Mouse (Mus musculus): Measurements from ENCODE around the gene Tex19.1. TPM values are rescaled to one million over a fixed set of nuclear protein-coding genes. Genes with fewer than 3 reads are reported as not detected.

The Tex19.1 gene
- polyA plus RNA-seq, 1 experiment from 2014 or later, result 0.10 TPM

DNA sequence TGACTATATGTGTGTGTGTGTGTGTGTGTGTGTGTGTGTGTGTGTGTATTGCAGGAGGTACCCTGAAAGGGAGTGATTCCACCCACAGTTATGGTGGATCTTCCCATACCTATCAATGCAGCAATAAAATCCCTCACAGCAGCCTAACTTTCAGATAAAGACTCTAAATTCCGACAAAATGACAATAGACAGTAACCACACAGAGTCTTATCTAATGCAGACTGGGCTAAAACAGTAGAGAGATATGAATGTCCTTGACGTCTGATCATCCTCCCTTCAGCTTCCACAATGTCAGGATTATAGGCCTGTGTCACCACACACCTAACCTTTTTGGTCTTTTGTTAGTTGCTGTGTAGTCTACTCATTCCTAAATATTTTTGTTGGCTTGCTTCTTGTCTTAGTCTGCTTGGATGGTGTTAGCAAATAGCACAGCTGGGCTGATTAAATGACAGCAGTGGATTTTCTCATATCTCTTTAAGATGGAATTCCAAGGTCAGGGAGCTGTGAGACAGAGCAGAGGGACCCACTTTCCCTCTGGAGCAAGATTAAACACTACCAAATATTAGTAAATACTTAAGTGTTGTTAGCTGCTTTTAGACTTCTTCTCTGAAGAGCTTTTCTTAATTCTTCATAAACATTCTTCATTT lies 23.8 kb upstream of the Tex19.1 start:
- Histone ChIP-seq H3K4me1 (peaks cover 20% of the 10 kb centered on the region), H3K9me3 (no peaks in the 10 kb centered on the region), H3K4me3 (no peak overlapping the region), H3K36me3 (no peaks in the 10 kb centered on the region), H3K27ac (peak overlapping the region; percentile 75), H3K27me3 (ENCODE audit: insufficient read depth, poor library complexity, severe bottlenecking) (peaks cover 9% of the 10 kb centered on the region)
- 10% methylated on average over 2 of the region's 2 CpGs for WGBS
- no peak for DNase-seq (ENCODE audit: low spot score)

DNA sequence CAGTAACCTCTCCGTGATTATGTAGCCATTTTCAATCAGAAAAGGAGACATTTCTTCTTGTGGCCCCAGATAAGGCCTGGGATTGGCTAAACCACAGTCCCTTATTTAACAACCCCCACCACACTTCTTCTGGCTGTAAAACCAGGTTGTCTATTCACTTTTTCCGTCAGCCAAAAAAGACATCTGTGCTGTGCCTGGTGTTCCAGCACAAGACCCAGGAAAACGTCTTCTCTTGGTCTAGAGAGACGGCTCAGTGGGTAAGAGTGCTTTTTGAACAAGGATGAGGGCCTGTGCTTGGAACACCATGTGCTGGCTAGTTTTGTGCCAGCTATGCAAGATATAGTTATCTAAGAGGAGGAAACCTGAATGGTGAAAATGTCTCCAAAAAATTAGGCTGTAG lies 22.5 kb upstream of the Tex19.1 start:
- no peak overlapping the region for H3K4me3 ChIP-seq
- H3K27ac ChIP-seq, result no peak overlapping the region
- no peak for DNase-seq (ENCODE audit: low spot score)
- H3K27me3 ChIP-seq (ENCODE audit: insufficient read depth, poor library complexity, severe bottlenecking), result no peaks in the 10 kb centered on the region
- H3K4me1 ChIP-seq, result peaks cover 18% of the 10 kb centered on the region
- WGBS, result 86% methylated on average over 4 of the region's 4 CpGs
- no peaks in the 10 kb centered on the region for H3K9me3 ChIP-seq
- no peaks in the 10 kb centered on the region for H3K36me3 ChIP-seq

DNA sequence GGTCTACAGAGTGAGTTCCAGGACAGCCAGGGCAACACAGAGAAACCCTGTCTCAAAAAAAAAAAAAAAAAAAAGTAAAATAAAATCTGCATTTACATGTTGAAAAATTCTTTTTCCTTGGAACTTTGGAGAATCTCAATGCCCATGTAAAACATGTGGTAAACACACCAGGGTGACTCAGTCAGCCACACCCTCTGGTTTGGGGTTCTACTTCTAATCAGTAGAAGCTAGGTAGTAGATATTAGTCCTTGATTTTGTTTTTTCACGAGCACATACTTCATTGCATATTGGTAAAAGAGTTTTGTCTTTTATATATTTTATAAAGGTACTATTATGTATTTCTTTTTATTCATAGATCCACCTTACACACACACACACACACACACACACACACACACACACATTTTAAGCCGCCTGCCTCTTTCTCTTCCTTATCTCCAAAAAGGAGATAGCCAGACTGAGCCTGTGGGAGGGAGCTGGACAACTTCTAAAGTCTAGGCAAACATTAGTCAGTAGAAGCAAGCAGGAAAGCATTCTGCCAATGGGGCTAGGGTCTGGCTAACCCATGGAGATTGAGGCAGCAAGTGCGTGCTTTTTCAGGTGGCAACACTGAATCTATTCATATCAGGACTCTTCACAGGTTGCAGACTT lies 20.3 kb upstream of the Tex19.1 start:
- H3K27ac ChIP-seq, result no peak overlapping the region
- H3K4me3 ChIP-seq, result no peak overlapping the region
- no peak for DNase-seq (ENCODE audit: low spot score)
- peaks cover 18% of the 10 kb centered on the region for H3K4me1 ChIP-seq
- no peaks in the 10 kb centered on the region for H3K36me3 ChIP-seq
- H3K27me3 ChIP-seq (ENCODE audit: insufficient read depth, poor library complexity, severe bottlenecking), result no peaks in the 10 kb centered on the region
- no peaks in the 10 kb centered on the region for H3K9me3 ChIP-seq
- 44% methylated on average over 3 of the region's 3 CpGs for WGBS

DNA sequence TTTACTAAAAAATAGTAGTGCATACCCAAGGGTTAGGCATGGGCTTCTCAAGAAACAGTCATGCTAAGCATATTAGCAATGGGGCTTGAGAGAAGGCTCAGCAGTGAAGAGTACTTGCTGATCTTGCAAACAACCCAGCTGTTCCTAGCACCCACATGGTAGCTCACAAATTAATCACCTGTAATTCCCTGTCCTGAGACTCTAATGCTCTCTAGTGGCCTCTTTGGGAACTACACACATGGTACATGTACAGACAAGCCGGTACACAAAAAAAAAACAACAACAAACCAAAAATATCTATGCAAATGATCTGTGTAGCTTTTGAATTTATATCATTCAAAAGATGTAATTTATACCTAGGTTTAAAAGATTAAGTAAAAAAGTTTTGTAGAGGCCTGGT lies 19.5 kb upstream of the Tex19.1 start:
- Histone ChIP-seq H3K9me3 (no peaks in the 10 kb centered on the region), H3K36me3 (no peaks in the 10 kb centered on the region), H3K27me3 (ENCODE audit: insufficient read depth, poor library complexity, severe bottlenecking) (no peaks in the 10 kb centered on the region), H3K4me1 (peaks cover 18% of the 10 kb centered on the region), H3K27ac (no peak overlapping the region), H3K4me3 (no peak overlapping the region)
- DNase-seq (ENCODE audit: low spot score), result no peak
- 72% methylated on average over 1 of the region's 1 CpGs for WGBS

DNA sequence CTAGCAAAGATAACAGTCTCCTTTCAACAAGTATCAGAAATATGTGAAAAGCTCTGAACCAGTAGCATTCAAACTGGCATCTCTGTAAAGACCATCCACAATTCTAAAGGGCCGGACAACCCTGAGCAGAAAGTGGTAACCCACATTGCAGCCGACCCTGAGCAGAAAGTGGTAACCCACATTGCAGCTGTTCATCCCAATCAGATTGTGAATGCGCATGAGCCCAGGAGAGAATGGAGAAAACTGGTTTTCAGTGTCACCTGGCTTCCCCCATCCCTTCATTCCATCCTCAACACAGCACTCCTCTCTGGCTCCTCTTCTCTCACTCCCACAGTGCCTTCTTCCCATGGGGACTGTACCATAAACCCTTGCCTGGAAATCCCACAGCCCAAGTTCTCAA lies 18.5 kb upstream of the Tex19.1 start:
- 87% methylated on average over 3 of the region's 3 CpGs for WGBS
- Histone ChIP-seq H3K27me3 (ENCODE audit: insufficient read depth, poor library complexity, severe bottlenecking) (no peaks in the 10 kb centered on the region), H3K36me3 (no peaks in the 10 kb centered on the region), H3K9me3 (no peaks in the 10 kb centered on the region), H3K27ac (no peak overlapping the region), H3K4me1 (peaks cover 8% of the 10 kb centered on the region), H3K4me3 (no peak overlapping the region)
- DNase-seq (ENCODE audit: low spot score), result no peak

DNA sequence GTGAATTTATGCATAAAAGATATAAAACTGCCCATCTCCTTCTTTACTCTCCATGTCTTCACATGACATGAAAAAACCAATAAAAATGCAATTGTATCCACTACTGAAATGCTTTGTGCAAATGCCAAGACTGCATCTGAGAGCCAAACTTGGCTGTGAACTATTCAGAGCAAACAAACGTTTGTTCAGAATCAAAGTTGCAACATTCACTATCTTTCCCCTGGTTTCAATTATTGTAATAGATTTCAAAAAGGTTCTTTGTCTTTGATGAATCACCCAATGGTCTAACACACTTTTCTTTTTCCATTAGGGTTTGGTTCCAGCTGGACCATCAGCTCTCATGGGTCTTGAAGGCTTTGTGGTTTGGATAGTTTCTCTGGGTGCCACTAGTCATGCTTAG lies 16.3 kb upstream of the Tex19.1 start:
- H3K9me3 ChIP-seq, result no peaks in the 10 kb centered on the region
- peaks cover 7% of the 10 kb centered on the region for H3K4me1 ChIP-seq
- no peaks in the 10 kb centered on the region for H3K27me3 ChIP-seq (ENCODE audit: insufficient read depth, poor library complexity, severe bottlenecking)
- 72% methylated on average over 1 of the region's 1 CpGs for WGBS
- H3K4me3 ChIP-seq, result no peak overlapping the region
- DNase-seq (ENCODE audit: low spot score), result no peak
- H3K27ac ChIP-seq, result no peak overlapping the region
- no peaks in the 10 kb centered on the region for H3K36me3 ChIP-seq

DNA sequence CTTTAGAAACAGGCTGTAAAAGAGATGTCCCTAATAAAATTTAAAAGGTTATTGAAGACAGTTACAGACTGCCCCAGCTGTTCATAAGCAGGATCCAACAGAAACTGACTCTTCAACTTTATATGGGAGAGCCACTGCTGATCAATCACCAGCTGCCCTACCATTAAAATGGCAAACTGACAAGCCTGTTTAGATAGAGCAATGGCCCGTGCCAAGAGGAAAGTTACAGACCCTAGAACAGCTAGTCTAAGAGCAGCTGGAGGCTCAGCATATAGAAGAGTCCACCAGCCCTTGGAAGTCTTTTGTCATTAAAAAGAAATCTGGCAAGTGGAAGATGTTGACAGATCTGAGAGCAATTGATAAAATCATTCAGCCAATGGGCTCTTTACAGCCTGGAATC lies 11.3 kb upstream of the Tex19.1 start:
- 30% methylated on average over 1 of the region's 1 CpGs for WGBS
- H3K36me3 ChIP-seq, result no peaks in the 10 kb centered on the region

DNA sequence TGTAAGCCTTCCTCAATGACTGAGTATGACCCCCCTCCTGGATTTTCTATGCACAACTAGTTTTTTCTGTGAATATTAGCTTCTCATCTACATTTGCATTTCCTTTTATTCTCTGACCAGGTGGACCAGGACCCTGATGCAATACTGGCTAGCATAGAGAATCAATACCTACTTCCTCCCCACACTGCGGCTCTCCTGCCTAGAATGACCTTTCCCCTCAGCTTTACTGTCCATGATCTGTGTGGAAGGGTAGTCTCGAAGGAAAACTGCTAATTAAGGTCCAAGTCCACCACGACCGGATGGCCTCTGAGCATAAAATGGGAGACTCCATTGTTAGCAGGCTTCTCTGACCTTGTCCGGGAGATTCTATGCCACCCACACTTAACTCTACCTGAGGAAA lies 8.3 kb upstream of the Tex19.1 start:
- no peak overlapping the region for H3K27ac ChIP-seq
- H3K4me3 ChIP-seq, result no peak overlapping the region
- H3K36me3 ChIP-seq, result no peaks in the 10 kb centered on the region
- no peaks in the 10 kb centered on the region for H3K9me3 ChIP-seq
- DNase-seq (ENCODE audit: low spot score), result no peak
- 0 out of 2 replicates have a peak, but pooled peaks cover 10% of the 10 kb centered on the region for H3K27me3 ChIP-seq (ENCODE audit: insufficient read depth, poor library complexity, severe bottlenecking)
- 86% methylated on average over 5 of the region's 5 CpGs for WGBS
- peaks cover 8% of the 10 kb centered on the region for H3K4me1 ChIP-seq

More for the DNA sequence above, 11.3 kb upstream of the Tex19.1 start:
- H3K27me3 ChIP-seq (ENCODE audit: insufficient read depth, poor library complexity, severe bottlenecking), result 0 out of 2 replicates have a peak, but pooled peaks cover 10% of the 10 kb centered on the region
- no peaks in the 10 kb centered on the region for H3K9me3 ChIP-seq
- no peak overlapping the region for H3K27ac ChIP-seq
- no peak for DNase-seq (ENCODE audit: low spot score)
- no peak overlapping the region for H3K4me3 ChIP-seq
- peaks cover 8% of the 10 kb centered on the region for H3K4me1 ChIP-seq

DNA sequence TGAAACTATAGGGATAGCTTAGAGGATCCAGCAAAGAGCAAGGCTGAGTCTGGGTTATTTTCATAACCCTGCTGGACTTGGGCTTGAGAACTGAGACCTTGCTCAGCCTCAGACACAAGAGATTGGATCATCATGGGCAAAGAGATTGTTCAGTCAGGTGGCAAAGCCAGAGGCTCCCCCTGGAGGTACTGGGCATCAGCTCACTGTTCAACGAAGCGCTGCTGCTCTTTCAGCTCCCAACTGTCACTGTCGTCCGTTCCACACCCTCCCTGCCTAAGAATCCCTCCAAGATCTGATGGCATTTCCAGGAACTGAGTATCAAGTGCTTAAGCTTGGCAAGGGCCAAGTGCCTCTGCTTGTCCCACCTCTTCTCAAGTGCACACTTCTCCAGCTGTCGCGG lies 7.2 kb upstream of the Tex19.1 start:
- Histone ChIP-seq H3K36me3 (no peaks in the 10 kb centered on the region), H3K4me3 (no peak overlapping the region), H3K27ac (no peak overlapping the region), H3K4me1 (peaks cover 8% of the 10 kb centered on the region), H3K9me3 (no peaks in the 10 kb centered on the region), H3K27me3 (ENCODE audit: insufficient read depth, poor library complexity, severe bottlenecking) (0 out of 2 replicates have a peak, but pooled peaks cover 10% of the 10 kb centered on the region)
- DNase-seq (ENCODE audit: low spot score), result no peak
- 19% methylated on average over 6 of the region's 6 CpGs for WGBS

DNA sequence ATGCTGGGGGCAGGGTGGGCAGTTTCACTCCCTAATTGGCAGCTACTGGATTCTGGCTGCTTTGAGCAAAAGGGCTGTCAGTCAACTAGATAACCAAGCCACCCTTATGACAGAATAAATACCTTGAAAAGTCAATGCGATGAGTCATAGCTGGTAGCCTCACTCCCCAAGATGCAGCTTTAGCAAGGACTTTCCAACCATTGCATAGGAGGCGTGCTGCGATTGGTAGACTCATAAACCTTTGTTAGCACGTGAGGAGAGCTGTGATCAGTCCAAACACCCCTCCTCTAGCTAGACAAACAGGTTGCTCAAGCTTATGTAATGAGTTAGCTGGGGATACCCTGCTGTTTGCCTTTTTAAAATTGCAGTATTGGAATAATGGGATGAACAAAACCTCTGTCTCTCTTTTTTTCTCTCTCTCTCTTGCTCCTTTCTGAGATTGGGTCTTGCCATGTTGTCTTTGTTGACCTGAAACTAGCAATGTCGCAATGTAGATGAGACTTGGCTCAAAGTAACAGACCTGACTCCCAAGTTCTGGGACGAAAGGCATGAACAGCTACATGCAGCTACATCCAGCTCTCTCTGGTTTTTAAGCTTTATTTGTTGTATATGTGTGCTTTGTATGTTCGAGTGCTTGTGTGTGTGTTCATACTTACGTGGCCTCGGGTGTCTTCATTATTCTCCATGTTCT lies 2.5 kb upstream of the Tex19.1 start:
- Histone ChIP-seq H3K9me3 (no peaks in the 10 kb centered on the region), H3K27ac (no peak overlapping the region), H3K36me3 (no peaks in the 10 kb centered on the region), H3K27me3 (ENCODE audit: insufficient read depth, poor library complexity, severe bottlenecking) (0 out of 2 replicates have a peak, but pooled peaks cover under 1% of the 10 kb centered on the region), H3K4me1 (peaks cover 6% of the 10 kb centered on the region; the same call in 1 of the 2 replicates), H3K4me3 (no peak overlapping the region)
- DNase-seq (ENCODE audit: low spot score), result no peak
- 78% methylated on average over 9 of the region's 9 CpGs for WGBS

DNA sequence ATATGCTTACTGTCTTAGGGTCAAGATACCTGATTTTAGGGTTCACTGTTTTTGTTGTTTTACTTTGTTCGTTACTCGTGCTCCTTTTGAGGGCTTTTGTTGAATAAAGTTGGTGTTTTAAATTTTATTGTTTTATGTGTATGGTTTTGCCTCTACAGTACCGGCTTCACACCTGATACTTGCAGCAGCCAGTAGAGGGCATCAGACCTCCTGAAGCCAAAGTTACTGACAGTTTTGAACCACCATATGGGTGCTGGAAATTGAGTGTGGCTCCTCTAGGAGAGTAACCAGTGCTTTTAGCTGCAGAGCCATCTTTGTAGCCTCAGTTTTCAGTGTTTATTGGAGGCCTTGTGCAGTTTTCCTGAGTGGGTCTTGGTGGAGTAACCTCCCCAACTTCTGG lies 2.2 kb downstream of the Tex19.1 start:
- Histone ChIP-seq H3K4me1 (no peaks in the 10 kb centered on the region), H3K9me3 (no peaks in the 10 kb centered on the region), H3K27ac (no peak overlapping the region), H3K4me3 (no peak overlapping the region), H3K27me3 (ENCODE audit: insufficient read depth, poor library complexity, severe bottlenecking) (no peaks in the 10 kb centered on the region), H3K36me3 (no peaks in the 10 kb centered on the region)
- DNase-seq (ENCODE audit: low spot score), result no peak
- 78% methylated on average over 3 of the region's 3 CpGs for WGBS

DNA sequence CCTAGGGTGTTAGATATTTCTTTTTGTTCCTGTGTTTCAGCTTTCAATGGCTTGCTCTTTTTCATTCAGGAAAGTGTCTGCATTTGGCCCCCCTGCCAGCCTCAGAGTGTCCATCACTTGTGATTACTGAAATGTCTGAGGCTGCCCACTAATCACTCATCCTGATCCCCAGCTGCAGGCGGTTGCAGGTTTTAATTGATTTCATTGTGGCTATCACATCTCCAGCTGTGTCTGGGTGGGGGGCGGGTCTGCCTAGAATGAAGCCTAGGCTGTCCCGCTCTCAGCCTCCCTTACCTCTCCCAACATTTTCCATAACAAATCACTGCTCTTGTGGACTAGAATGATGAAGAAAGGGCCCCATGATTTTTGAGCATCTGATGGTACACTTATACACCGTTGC lies 8.3 kb downstream of the Tex19.1 start:
- Histone ChIP-seq H3K9me3 (no peaks in the 10 kb centered on the region), H3K4me1 (peaks cover 11% of the 10 kb centered on the region; the same call in 1 of the 2 replicates), H3K27ac (no peak overlapping the region), H3K36me3 (no peaks in the 10 kb centered on the region), H3K27me3 (ENCODE audit: insufficient read depth, poor library complexity, severe bottlenecking) (peaks cover 50% of the 10 kb centered on the region), H3K4me3 (no peak overlapping the region)
- WGBS, result 38% methylated on average over 4 of the region's 4 CpGs
- DNase-seq (ENCODE audit: low spot score), result no peak

DNA sequence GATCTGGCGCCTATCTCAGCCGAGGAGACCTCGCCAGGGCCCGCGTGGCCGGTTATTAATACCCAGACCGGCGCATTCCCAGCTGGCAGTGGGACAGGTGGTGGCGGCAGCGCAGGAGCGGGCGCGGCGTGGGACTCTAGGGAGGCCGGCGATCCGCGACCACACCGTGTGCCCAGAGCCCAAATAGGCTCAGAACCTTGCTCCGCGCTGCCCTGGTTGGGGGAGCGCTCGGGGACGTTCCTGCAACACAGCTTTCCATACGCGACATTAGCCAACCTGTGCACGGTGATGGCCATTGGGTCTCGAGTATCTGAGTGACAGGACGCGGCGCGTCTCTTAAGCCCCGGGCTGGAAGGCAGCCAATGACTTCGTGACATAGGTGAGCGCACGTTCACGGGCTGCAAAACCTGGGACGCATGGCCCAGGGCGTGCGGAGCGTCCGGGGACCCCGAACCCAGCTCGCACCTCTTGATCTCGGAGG lies 10.5 kb downstream of the Tex19.1 start:
- Histone ChIP-seq H3K36me3 (no peaks in the 10 kb centered on the region), H3K27ac (peak overlapping the region; percentile 23; the same call in 1 of the 2 replicates), H3K27me3 (ENCODE audit: insufficient read depth, poor library complexity, severe bottlenecking) (peaks cover 63% of the 10 kb centered on the region), H3K4me3 (peak overlapping the region; percentile 61), H3K9me3 (no peaks in the 10 kb centered on the region), H3K4me1 (peaks cover 16% of the 10 kb centered on the region; the same call in 1 of the 2 replicates)
- DNase-seq (ENCODE audit: low spot score), result no peak
- 2% methylated on average over 45 of the region's 45 CpGs for WGBS
